Mouse (Mus musculus): Measurements from ENCODE around the gene Defb30. TPM values are rescaled to one million over a fixed set of nuclear protein-coding genes. Genes with fewer than 3 reads are reported as not detected.

Defb30 gene
- polyA plus RNA-seq, 1 experiment from 2014 or later: not detected

GRCm38 (mm10) chr14:63011471-63011870, 38.3 kb downstream of the Defb30 start, which contains the start of gene Defb43:
Gene Defb43 (plus strand): TSS chr14:63011771.
- Histone ChIP-seq H3K9ac (replicated peaks) (no peak within 1 kb of the TSS), H3K27me3 (no peaks in the 10 kb centered on the region), H3K36me3 (no peaks in the 10 kb centered on the region), H3K4me3 (replicated peaks) (no peak within 1 kb of the TSS), H3K9me3 (peaks cover 3% of the 10 kb centered on the region; the same call in 1 of the 2 replicates), H3K27ac (no peak within 1 kb of the TSS), H3K4me2 (replicated peaks) (no peak within 1 kb of the TSS), H3K4me1 (replicated peaks) (no peaks in the 10 kb centered on the region)
- ATAC-seq: no peak
- WGBS: 93% methylated on average over 5 of the region's 5 CpGs

DNA sequence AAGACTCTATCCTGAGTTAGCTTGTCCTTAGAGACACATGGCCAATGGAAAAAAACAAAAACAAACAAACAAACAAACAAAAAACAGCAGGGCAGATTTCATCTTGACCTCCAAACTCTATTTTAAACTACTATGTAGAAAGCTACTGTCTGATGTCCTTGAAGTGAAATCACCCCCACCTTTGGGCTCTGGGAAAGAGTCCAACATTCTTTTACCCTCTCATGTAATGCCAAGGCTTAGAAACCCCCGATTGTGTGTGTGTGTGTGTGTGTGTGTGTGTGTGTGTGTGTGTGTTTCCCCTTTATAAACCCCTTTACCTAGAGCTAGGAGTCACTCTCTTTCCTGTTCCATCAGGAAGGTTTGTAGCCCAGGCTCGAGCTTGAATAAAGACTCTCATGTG, 47.2 kb downstream of the Defb30 start:
- no peak overlapping the region for H3K27ac ChIP-seq
- 87% methylated on average over 2 of the region's 2 CpGs for WGBS
- no peaks in the 10 kb centered on the region for H3K27me3 ChIP-seq
- no peak for ATAC-seq
- H3K36me3 ChIP-seq: no peaks in the 10 kb centered on the region
- no peak overlapping the region for H3K9ac ChIP-seq (replicated peaks)
- H3K4me3 ChIP-seq (replicated peaks): no peak overlapping the region
- H3K4me2 ChIP-seq (replicated peaks): no peak overlapping the region
- no peaks in the 10 kb centered on the region for H3K4me1 ChIP-seq (replicated peaks)
- no peaks in the 10 kb centered on the region for H3K9me3 ChIP-seq

DNA sequence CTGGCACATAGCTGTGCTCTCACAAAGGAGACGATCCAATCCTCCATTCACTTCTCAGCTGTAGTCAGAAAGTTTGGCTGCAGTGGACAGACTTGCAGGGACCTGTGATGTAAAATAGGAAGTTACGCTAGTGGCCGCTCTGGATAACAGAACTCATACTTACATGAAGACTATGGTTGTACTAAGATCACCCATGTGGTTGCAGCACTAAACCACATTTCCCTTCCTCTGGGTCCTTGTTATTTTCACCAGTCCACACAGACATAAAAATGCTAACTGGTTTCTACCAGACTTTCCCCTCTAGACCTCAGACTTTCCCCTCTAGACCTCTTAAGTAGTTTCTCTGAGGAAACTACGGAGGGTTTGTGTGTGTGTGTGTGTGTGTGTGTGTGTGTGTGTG, 50.8 kb downstream of the Defb30 start:
- H3K4me2 ChIP-seq (replicated peaks): no peak overlapping the region
- no peak for ATAC-seq
- H3K4me3 ChIP-seq (replicated peaks): no peak overlapping the region
- 90% methylated on average over 4 of the region's 4 CpGs for WGBS
- H3K4me1 ChIP-seq (replicated peaks): no peaks in the 10 kb centered on the region
- H3K27me3 ChIP-seq: no peaks in the 10 kb centered on the region
- no peak overlapping the region for H3K27ac ChIP-seq
- no peaks in the 10 kb centered on the region for H3K9me3 ChIP-seq
- no peaks in the 10 kb centered on the region for H3K36me3 ChIP-seq
- no peak overlapping the region for H3K9ac ChIP-seq (replicated peaks)

- no peak for ATAC-seq
- no peaks in the 10 kb centered on the region for H3K36me3 ChIP-seq
- 78% methylated on average over 8 of the region's 8 CpGs for WGBS
- no peaks in the 10 kb centered on the region for H3K9me3 ChIP-seq
- no peak within 1 kb of the TSS for H3K4me3 ChIP-seq (replicated peaks)
- H3K27me3 ChIP-seq: no peaks in the 10 kb centered on the region
- H3K9ac ChIP-seq (replicated peaks): no peak within 1 kb of the TSS
- H3K27ac ChIP-seq: no peak within 1 kb of the TSS
- H3K4me1 ChIP-seq (replicated peaks): no peaks in the 10 kb centered on the region
- no peak within 1 kb of the TSS for H3K4me2 ChIP-seq (replicated peaks)
These were observed 52.0 kb downstream of the Defb30 start, which contains the start of gene Defb47 for GRCm38 (mm10) chr14:62997777-62998176. Gene Defb47 (plus strand): TSS chr14:62998077.

DNA sequence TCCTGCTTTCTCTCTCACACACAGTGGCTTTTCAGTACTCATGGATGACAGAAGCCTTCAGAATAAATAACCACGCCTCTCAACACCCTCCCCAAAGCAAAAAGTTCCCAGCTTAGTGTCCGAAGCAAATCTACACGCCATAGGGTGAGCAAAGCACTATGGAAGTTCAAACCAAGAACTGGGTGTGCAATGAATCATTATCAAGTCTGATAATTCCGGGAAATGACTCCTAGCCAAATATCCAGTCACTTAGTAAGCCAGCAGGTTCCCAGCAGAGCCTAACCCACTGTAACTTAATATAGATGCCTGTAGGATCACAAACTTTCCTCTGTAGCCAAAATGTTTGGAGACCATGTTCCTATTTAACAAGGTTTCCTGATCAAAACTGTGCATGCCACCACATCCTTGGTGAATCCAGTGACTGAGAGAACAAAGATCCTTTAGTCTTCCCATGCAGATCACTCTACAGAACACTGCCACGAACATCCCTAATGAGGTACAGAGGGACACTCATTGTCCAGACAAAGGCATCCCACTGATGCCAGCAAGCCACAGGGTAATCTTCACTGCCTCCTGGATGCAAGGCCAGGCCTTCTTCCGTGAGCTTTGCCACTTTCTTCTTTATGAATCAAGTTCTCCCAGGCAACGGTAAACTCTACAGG, 57.8 kb downstream of the Defb30 start:
- ATAC-seq: no peak
- H3K9me3 ChIP-seq: no peaks in the 10 kb centered on the region
- H3K36me3 ChIP-seq: no peaks in the 10 kb centered on the region
- no peak overlapping the region for H3K27ac ChIP-seq
- H3K9ac ChIP-seq (replicated peaks): no peak overlapping the region
- no peaks in the 10 kb centered on the region for H3K4me1 ChIP-seq (replicated peaks)
- H3K4me3 ChIP-seq (replicated peaks): no peak overlapping the region
- 48% methylated on average over 7 of the region's 7 CpGs for WGBS
- H3K27me3 ChIP-seq: no peaks in the 10 kb centered on the region
- H3K4me2 ChIP-seq (replicated peaks): no peak overlapping the region

DNA sequence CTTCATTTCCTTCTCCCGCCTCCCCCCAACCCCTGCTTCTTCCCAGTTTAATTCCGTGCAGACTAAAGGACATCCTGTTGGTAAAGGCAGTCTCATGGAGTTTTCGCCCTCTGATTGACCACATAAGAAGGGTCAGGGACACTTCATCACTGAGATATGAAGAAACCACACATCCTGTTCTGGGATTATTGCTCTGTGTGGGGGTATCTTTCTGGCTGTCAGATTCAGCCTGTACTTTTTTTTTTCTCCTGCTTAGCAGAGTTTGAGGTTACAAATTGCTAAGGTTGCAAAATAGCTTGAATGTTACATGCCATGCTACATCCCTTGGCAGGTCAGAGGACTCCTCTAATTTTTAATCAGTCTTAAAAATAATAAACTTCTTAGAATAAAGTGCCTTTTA, 58.5 kb downstream of the Defb30 start:
- Histone ChIP-seq H3K9ac (replicated peaks) (no peak overlapping the region), H3K4me2 (replicated peaks) (no peak overlapping the region), H3K4me1 (replicated peaks) (no peaks in the 10 kb centered on the region), H3K27ac (no peak overlapping the region), H3K36me3 (no peaks in the 10 kb centered on the region), H3K4me3 (replicated peaks) (no peak overlapping the region), H3K9me3 (no peaks in the 10 kb centered on the region), H3K27me3 (no peaks in the 10 kb centered on the region)
- WGBS: 74% methylated on average over 3 of the region's 3 CpGs
- ATAC-seq: no peak

- Histone ChIP-seq H3K4me3 (replicated peaks) (no peak within 1 kb of the TSS), H3K36me3 (no peaks in the 10 kb centered on the region)
- 79% methylated on average over 1 of the region's 1 CpGs for WGBS
These were observed 65.3 kb downstream of the Defb30 start, which contains the start of gene Defb48 for GRCm38 (mm10) chr14:62984410-62984809. Gene Defb48 (minus strand): TSS chr14:62984510.

More at GRCm38 (mm10) chr14:62984410-62984809, 65.3 kb downstream of the Defb30 start, which contains the start of gene Defb48:
- H3K27me3 ChIP-seq: no peaks in the 10 kb centered on the region
- H3K9ac ChIP-seq (replicated peaks): no peak within 1 kb of the TSS
- no peaks in the 10 kb centered on the region for H3K9me3 ChIP-seq
- no peaks in the 10 kb centered on the region for H3K4me1 ChIP-seq (replicated peaks)
- no peak for ATAC-seq
- H3K4me2 ChIP-seq (replicated peaks): no peak within 1 kb of the TSS
- H3K27ac ChIP-seq: no peak within 1 kb of the TSS

Other genes starting within 250 kb of the Defb30 start
- 8.4 and 9.1 TPM in 2 replicates for gene Wdfy2, start 212.3 kb downstream of the Defb30 start, polyA plus RNA-seq (2015; fragmentation: Nextera tagmentation; extraction: Ambion mirVana)
- gene Defb48, start 65.5 kb downstream of the Defb30 start, polyA plus RNA-seq (2015; fragmentation: Nextera tagmentation; extraction: Ambion mirVana): not detected in 2 replicates
- gene Defb47, start 51.9 kb downstream of the Defb30 start, polyA plus RNA-seq (2015; fragmentation: Nextera tagmentation; extraction: Ambion mirVana): not detected in 2 replicates
- gene Defb43, start 38.2 kb downstream of the Defb30 start, polyA plus RNA-seq (2015; fragmentation: Nextera tagmentation; extraction: Ambion mirVana): not detected in 2 replicates
- gene Defb42, start 3.0 kb downstream of the Defb30 start, polyA plus RNA-seq (2015; fragmentation: Nextera tagmentation; extraction: Ambion mirVana): not detected in 2 replicates